Mouse (Mus musculus) adrenal gland (tissue): Measurements from ENCODE around the gene Pitpnm3.

Source experiments
- intact Hi-C: fragments of 180-260 bp; cut with DNase I; formaldehyde crosslinking; loops from one replicate; pipeline ENCODE4 v1.15.1; 2025

Gene Pitpnm3

DNA sequence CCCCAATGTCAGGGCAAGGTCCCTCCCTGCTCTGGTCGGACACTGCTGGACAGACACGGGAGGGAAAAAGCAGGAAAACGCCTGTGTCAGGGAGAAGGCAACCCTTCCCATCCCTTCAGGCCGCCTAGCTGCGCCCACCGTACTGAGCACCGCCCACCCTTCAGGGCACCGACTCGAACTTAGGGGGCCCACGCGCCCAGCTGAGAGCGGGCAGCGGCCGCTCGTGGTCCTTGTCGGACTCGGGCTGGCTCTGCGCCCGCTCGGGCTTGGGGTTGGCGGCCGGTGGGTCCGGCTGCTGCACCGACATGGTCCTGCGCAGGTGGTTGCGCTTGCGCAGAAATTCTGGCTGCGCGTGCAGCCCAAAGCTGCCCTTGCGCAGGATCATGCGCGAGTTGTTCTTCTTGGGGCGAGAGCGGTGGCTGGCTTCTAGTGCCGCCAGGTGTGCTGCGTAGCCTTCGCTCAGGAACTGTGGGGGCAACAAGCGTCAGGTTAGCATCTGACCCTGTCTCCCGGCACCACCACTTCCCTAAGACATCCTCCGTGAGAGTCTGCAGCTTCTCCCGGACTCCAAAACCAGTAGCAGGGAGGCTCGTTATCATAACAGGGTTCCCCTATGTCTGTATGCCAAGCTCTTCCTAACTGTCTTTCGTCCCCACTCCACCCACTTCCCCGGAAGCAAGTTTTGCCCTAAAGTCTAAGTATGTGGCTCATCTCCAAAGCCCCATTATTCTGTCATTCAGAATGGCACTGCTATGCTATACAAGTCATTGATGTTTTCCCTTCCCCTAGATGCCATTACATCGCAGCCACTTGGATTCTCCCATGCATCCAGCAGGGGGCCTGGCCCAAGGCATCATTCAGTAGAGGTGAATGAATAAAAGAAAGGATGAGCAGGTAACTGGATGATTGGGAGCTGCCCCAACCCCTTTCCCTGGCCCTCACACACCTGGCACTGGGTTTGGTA is 84.4 kb downstream of the Pitpnm3 start:
- intact Hi-C loops = loop anchor here (5.0 kb wide), 1 partner anchor 156 kb away; the partner anchor contains the start of genes 4933427D14Rik, Gm43951 and Txndc17

DNA sequence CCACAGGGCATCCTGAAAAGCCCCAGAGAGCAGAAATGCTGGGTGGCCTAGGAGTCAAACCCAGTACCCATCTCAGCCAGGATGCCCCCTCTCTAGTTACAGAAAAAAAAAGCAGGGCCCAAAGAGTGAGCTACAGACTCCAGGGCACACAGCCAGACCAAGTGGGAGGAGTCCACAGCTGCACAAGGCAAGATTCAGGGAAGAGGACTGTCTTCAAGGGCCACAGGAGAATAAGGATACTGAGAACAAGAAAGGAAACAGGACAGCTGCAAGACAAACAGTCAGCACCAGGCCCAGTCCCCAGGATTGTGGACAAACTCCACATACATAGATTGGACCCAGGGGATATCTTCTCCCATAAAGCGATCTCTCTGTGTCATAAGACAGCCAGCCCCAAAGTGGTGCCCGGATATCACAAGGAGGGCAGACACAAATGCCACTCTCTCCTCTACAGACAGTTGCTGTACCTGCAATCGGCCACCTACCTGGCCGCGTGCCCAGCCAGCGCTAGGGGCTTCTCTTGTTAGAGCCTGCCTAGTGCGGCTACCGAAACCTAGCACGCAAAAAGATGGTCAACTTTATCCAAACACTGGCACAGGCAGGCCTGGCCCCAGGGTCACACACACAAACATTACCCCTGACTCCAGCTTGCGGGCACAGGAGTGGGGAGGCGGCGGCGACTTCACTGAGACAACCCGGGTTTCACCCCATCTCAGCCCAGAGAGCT is 85.2 kb downstream of the Pitpnm3 start:
- intact Hi-C loops = loop anchor here (5.0 kb wide), 1 partner anchor 157 kb away; the partner anchor contains the start of genes 4933427D14Rik, Gm43951 and Txndc17

- intact Hi-C loops = no loop called here
These were observed 86.3 kb downstream of the Pitpnm3 start for GRCm38 (mm10) chr11:72049171-72049759.

GRCm38 (mm10) chr11:72048730-72049129 is 86.8 kb downstream of the Pitpnm3 start:
- intact Hi-C loops = no loop called here

GRCm38 (mm10) chr11:72044231-72044630 is 91.3 kb downstream of the Pitpnm3 start:
- intact Hi-C loops = no loop called here

GRCm38 (mm10) chr11:72042631-72043030 is 92.9 kb downstream of the Pitpnm3 start:
- intact Hi-C loops = no loop called here

DNA sequence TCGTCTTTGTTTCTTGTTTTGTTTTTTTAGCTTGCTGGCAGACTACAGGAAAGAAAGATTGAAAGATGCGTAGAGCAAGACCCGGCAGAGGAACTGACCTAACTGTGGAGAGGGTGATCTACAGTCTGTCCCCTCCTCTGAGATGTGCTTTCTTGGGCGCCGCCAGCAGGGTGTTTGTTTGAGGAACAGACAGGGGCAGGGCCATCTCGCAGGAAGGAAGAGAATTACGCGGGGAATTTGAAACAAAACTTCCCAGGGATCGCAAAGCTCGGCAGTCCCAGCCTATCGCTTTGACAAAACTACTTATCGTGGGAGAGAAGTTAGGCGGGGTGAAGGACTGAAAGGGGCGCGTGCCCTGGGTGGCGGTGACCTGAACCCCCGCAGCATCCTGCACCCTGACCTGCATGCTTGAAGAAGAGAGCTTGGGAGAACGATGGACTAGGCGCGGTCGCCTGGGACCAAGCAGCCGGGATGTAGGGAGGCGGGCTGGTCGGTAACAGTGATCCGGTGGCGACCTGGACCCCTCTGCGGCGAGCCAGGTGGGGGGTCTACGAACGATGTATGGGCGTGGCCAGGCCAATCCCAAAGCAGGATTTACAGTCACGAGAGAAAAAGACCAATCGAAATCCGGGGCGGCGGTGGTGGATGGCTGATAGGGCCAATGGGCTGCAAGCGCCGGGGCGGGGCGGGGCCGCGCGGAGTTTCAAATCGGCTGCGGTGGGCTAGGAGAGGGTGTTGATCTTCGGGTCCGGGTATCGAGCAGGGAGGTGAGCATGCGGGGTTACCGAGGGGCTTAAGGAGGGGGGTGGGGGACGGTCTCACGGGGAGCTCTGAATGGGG is 93.6 kb downstream of the Pitpnm3 start, which contains the start of gene Pimreg:
TSS of gene Pimreg (plus strand) at position 265 of the 840 bp plus-strand sequence.
- intact Hi-C loops = no loop called here

- intact Hi-C loops = no loop called here
These were observed 94.2 kb downstream of the Pitpnm3 start for GRCm38 (mm10) chr11:72041290-72041767.

DNA sequence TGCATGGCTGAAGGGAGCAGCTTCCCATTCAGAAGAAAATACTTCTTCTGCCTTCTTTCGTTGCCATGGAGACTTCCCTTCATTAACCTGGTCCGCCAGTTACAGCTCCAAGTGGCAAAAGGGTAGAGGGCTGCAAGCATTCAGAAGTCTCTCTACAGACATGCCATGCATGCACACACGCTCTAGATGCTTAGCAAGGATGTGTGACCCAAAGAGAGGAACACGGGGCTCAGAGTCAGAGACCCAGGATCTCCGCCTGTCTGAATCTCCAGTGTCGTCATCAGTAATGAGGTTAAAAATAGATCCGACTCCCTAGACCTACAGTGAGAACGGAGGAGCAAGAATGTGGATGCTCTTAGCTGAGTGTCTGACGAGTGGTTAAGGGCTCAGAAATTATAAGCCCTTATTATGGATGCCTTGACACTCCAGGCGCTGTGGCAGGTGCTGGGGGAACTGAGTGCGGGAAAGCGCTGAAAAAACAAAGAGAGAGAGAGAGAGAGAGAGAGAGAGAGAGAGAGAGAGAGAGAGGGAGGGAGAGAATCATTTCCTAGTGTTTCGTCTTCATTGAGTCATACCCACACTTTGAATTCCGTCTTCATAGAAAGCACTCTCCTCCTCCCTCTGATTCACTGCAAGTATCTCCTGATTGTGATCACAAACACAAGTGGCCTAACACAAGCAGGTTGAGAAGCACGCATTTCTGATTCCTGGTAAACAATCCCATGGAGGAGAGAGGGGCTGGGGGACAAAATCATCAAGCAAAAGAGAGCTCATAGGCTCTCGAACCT is 95.8 kb downstream of the Pitpnm3 start:
- intact Hi-C loops = loop anchor here (5.0 kb wide), 1 partner anchor 362 kb away; no protein-coding TSS in a partner anchor

GRCm38 (mm10) chr11:72037996-72038395 is 97.6 kb downstream of the Pitpnm3 start:
- intact Hi-C loops = loop anchor here (5.0 kb wide), 1 partner anchor 361 kb away; no protein-coding TSS in a partner anchor

DNA sequence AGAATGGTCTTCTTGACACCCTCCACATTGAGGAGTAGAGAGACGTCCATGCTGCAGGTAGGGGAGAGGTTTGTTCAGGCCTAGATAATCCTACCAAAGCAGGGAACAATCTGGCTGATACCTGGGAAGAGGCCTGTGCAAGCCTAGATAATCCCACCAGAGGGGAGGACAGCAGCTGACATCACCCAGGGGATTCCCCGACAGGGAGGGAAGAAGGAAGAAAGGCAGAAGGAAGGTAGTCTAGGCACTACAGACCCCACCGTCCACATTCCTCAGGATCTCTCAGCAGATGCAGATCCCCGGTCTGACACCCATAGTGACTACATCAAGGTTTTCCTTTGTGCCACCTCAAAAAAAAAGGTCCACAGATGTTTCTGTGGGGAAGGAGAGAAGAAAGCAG is 98.2 kb downstream of the Pitpnm3 start, which contains the start of gene Aipl1:
TSS of gene Aipl1 (minus strand) at position 101 of the 400 bp plus-strand sequence.
- intact Hi-C loops = loop anchor here (5.0 kb wide), 1 partner anchor 360 kb away; no protein-coding TSS in a partner anchor

DNA sequence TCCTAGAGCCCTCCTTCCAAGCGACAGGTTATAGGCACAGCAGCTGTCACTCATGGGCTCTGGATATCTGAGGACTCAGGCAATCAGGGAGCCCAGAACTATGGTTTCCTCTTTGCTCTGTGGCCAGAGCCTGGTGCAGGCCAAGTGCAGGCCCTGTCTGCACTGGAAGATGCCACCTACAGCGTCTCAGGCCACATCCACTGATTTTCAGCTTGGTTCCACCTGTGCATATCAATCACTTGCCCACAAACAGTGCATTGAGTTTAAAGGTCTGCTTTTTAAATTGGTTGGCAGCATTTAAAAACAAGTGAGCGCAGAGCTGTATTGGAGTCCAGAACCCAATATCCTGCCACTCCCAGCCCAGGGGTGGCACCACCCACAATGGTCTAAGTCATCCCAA is 103.0 kb downstream of the Pitpnm3 start:
- intact Hi-C loops = no loop called here

DNA sequence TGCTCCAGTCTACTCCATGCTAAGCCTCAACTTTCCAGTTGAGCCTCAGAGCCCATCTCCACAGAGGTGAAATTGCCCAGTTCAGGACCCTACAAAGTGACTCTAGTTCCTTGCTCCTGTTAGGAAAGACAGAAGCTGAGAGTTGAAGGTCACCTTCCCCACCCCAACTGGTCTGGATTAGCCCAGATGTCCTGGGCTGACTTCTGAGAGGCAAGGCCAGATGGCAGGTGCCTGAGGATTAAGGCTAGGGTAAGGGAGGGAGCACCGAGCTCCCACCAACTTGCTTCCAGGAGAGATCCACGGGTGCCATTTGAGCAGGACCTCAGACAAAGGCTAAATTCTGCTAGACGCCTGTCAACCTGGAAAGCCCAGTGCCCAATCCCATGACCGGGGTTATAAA is 103.5 kb downstream of the Pitpnm3 start:
- intact Hi-C loops = no loop called here

- intact Hi-C loops = no loop called here
These were observed 104.2 kb downstream of the Pitpnm3 start for GRCm38 (mm10) chr11:72031353-72031752.

DNA sequence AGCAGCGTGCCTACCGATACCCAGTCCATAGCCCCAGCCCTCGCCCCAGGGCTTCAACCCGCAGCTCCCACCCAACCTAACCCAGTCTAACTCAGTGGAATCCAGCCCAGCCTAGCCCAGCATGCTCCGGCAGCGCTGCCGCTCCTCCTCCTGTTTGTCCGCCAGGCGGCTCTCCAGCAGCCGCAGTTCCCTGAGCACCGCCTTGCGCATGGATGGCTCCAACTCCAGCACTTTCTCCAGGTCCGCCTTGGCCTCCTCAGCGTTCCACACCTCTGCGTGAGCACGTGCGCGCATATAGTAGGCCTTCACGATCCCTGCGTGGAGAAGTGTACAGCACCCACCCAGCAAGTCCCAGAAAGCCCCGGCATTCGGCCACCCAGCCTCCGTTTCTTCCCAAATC is 106.4 kb downstream of the Pitpnm3 start:
- intact Hi-C loops = loop anchor here (5.0 kb wide), 1 partner anchor 692 kb away; no protein-coding TSS in a partner anchor

GRCm38 (mm10) chr11:72027836-72028235 is 107.7 kb downstream of the Pitpnm3 start:
- intact Hi-C loops = loop anchor here (5.0 kb wide), 1 partner anchor 691 kb away; no protein-coding TSS in a partner anchor

DNA sequence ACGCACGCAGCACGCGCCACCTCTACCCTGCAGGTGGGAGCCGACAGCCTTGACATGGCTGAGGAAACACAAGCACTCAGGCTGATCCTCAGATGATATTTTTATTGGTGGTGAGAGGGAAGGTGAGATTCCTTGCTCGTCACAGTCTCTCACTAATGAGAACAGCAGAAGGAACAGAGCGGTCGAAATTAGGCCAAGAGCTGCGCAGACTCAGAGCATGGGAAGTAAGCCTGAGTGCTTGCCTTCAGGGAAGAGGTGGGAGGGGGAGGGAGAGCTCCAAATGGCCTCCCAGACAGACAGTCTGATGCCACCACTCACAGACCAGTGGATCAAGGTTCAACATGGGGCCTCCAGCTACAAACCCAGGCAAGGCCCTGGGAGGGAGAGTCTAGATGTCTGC is 109.1 kb downstream of the Pitpnm3 start:
- intact Hi-C loops = loop anchor here (5.0 kb wide), 1 partner anchor 689 kb away; no protein-coding TSS in a partner anchor

- intact Hi-C loops = loop anchor here (2.0 to 5.0 kb wide), 2 partner anchors 35 to 689 kb away; no protein-coding TSS in a partner anchor
These were observed 109.7 kb downstream of the Pitpnm3 start for GRCm38 (mm10) chr11:72025843-72026242.
